Mouse (Mus musculus) kidney, adult 2 months (tissue): ENCODE data around the gene Ttc3.

Source experiments
- CTCF ChIP-seq: fragments of 200-500 bp; conservative IDR thresholded peaks from 2 replicates; pipeline ENCODE4 v1.5.1; 2011; ENCODE audit warnings: low read depth, mild to moderate bottlenecking, control low read depth, low read length, moderate library complexity, mixed read lengths; ENCODE audit not compliant: insufficient read depth, insufficient read length
- POLR2A ChIP-seq: fragments of 200-500 bp; IDR thresholded peaks from one replicate; pipeline ENCODE4 v1.6.1; 2011; ENCODE audit warnings: low read depth, low read length, control low read depth

- no peak for TF ChIP-seq CTCF
- no peak for TF ChIP-seq POLR2A
Observed at GRCm38 (mm10) chr16:94347080-94347731, 23.2 kb upstream of the Ttc3 start.
